Mouse (Mus musculus) CH12.LX (cell line): ENCODE data around the gene Ccdc155. TPM values are rescaled to one million over a fixed set of nuclear protein-coding genes. Genes with fewer than 3 reads are reported as not detected.

Source experiments
- DNase-seq: peaks from one replicate; pipeline ENCODE4 v3.0.0-alpha.2; 2013; ENCODE audit errors: extremely low read depth
- H3K27ac ChIP-seq: 2 replicates; pipeline ENCODE4 v1.5.1; 2012; ENCODE audit warnings: low read depth, mild to moderate bottlenecking, control low read depth, moderate library complexity; ENCODE audit not compliant: insufficient read depth
- H3K27me3 ChIP-seq: replicated peaks from 2 replicates; pipeline ENCODE3; 2012; ENCODE audit warnings: inconsistent platforms
- H3K36me3 ChIP-seq, 2 experiments: replicated peaks in 1 of 2; 2 replicates each; pipeline versions ENCODE3 to v1.6.1; 2012; ENCODE audit warnings: inconsistent platforms in 1 of 2, low read length in 1 of 2, mild to moderate bottlenecking in 1 of 2, mixed read lengths in 1 of 2, moderate library complexity in 1 of 2; ENCODE audit not compliant: control insufficient read depth in 1 of 2, insufficient read depth in 1 of 2
- H3K4me1 ChIP-seq, 2 experiments: 2 replicates each; pipeline ENCODE4 v1.6.1; 2012; ENCODE audit warnings: inconsistent platforms in 1 of 2, moderate library complexity in 1 of 2; ENCODE audit not compliant: insufficient read depth in 2 of 2, control insufficient read depth in 1 of 2
- H3K4me2 ChIP-seq: 2 replicates; pipeline ENCODE4 v1.6.1; 2012; ENCODE audit warnings: low read depth, mild to moderate bottlenecking, control low read depth; ENCODE audit not compliant: poor library complexity, insufficient read depth, severe bottlenecking
- H3K4me3 ChIP-seq, 3 experiments: fragments of 150-350 bp in 1 of 3; sonication (generic) in 1 of 3; replicated peaks in 1 of 3; 2 replicates each; pipeline versions ENCODE3 to v1.5.1; 2011 to 2012; ENCODE audit warnings: low read depth in 2 of 3, low read length in 2 of 3, mild to moderate bottlenecking in 2 of 3, moderate library complexity in 2 of 3, control low read depth in 1 of 3, improper control_type of control experiment in 1 of 3, inconsistent platforms in 1 of 3, mixed read lengths in 1 of 3; ENCODE audit not compliant: poor library complexity in 1 of 3
- H3K79me2 ChIP-seq: replicated peaks from 2 replicates; pipeline ENCODE4 v1.6.1; 2012; ENCODE audit warnings: mild to moderate bottlenecking, moderate library complexity; ENCODE audit not compliant: control insufficient read depth, poor library complexity, insufficient read depth, severe bottlenecking; ENCODE audit errors: extremely low read depth
- H3K9ac ChIP-seq: 2 replicates; pipeline ENCODE4 v1.6.1; 2012; ENCODE audit warnings: low read depth, mild to moderate bottlenecking, control low read depth, moderate library complexity; ENCODE audit not compliant: insufficient read depth
- H3K9me3 ChIP-seq: replicated peaks from 2 replicates; pipeline ENCODE3; 2012; ENCODE audit warnings: low read length, inconsistent platforms, mixed read lengths
- BHLHE40 ChIP-seq: IDR thresholded peaks from 2 replicates; pipeline ENCODE4 v1.6.1; 2011; ENCODE audit warnings: mild to moderate bottlenecking, low read depth, low read length, improper control_type of control experiment
- CHD2 ChIP-seq: IDR thresholded peaks from 2 replicates; pipeline ENCODE4 v1.6.1; 2011; ENCODE audit warnings: low read length, improper control_type of control experiment
- CTCF ChIP-seq, 2 experiments: IDR thresholded peaks in 1 of 2; conservative IDR thresholded peaks in 1 of 2; 2 replicates each; pipeline ENCODE4 v1.5.1; 2011 to 2012; ENCODE audit warnings: low read depth in 2 of 2, low read length in 2 of 2, improper control_type of control experiment in 1 of 2, inconsistent platforms in 1 of 2, mild to moderate bottlenecking in 1 of 2, moderate library complexity in 1 of 2
- ELF1 ChIP-seq: IDR thresholded peaks from 2 replicates; pipeline ENCODE4 v1.6.1; 2014; ENCODE audit warnings: low read depth, mild to moderate bottlenecking, inconsistent platforms, low read length, improper control_type of control experiment
- EP300 ChIP-seq: IDR thresholded peaks from 2 replicates; pipeline ENCODE4 v1.6.1; 2011; ENCODE audit warnings: low read length, improper control_type of control experiment
- ETS1 ChIP-seq: conservative IDR thresholded peaks from 2 replicates; pipeline ENCODE4 v1.6.1; 2012; ENCODE audit warnings: low read depth, mild to moderate bottlenecking, inconsistent platforms, low read length, improper control_type of control experiment, moderate library complexity
- GABPA ChIP-seq: IDR thresholded peaks from 2 replicates; pipeline ENCODE4 v1.6.1; 2012; ENCODE audit warnings: low read depth, low read length, improper control_type of control experiment, inconsistent platforms; ENCODE audit not compliant: insufficient replicate concordance
- HCFC1 ChIP-seq: IDR thresholded peaks from 2 replicates; pipeline ENCODE4 v1.6.1; 2012; ENCODE audit warnings: low read depth, mild to moderate bottlenecking, inconsistent platforms, low read length, improper control_type of control experiment
- JUN ChIP-seq: IDR thresholded peaks from 2 replicates; pipeline ENCODE4 v1.6.1; 2011; ENCODE audit warnings: low read depth, mild to moderate bottlenecking, low read length, improper control_type of control experiment, moderate library complexity; ENCODE audit not compliant: insufficient read depth
- KAT2A ChIP-seq: IDR thresholded peaks from 2 replicates; pipeline ENCODE4 v1.6.1; 2012; ENCODE audit warnings: low read length, improper control_type of control experiment, inconsistent platforms; ENCODE audit not compliant: insufficient replicate concordance
- MAX ChIP-seq: IDR thresholded peaks from 2 replicates; pipeline ENCODE4 v1.6.1; 2011; ENCODE audit warnings: low read length, improper control_type of control experiment
- MEF2A ChIP-seq: IDR thresholded peaks from 2 replicates; pipeline ENCODE4 v1.6.1; 2014; ENCODE audit warnings: low read depth, mild to moderate bottlenecking, inconsistent platforms, low read length, improper control_type of control experiment, borderline replicate concordance
- MXI1 ChIP-seq: IDR thresholded peaks from 2 replicates; pipeline ENCODE4 v1.6.1; 2011; ENCODE audit warnings: mild to moderate bottlenecking, low read depth, low read length, improper control_type of control experiment
- MYC ChIP-seq: IDR thresholded peaks from 2 replicates; pipeline ENCODE4 v1.6.1; 2011; ENCODE audit warnings: low read depth, mild to moderate bottlenecking, improper control_type of control experiment, low read length
- NELFE ChIP-seq: IDR thresholded peaks from 2 replicates; pipeline ENCODE4 v1.6.1; 2011; ENCODE audit warnings: low read depth, low read length, improper control_type of control experiment
- NRF1 ChIP-seq: IDR thresholded peaks from 2 replicates; pipeline ENCODE4 v1.6.1; 2014; ENCODE audit warnings: low read depth, mild to moderate bottlenecking, inconsistent platforms, low read length, improper control_type of control experiment, moderate library complexity
- PAX5 ChIP-seq: IDR thresholded peaks from 2 replicates; pipeline ENCODE4 v1.6.1; 2012; ENCODE audit warnings: low read length, inconsistent platforms, mixed read lengths
- POLR2A ChIP-seq: IDR thresholded peaks from 2 replicates; pipeline ENCODE4 v1.6.1; 2011; ENCODE audit warnings: low read depth, mild to moderate bottlenecking, improper control_type of control experiment, low read length
- POLR2AphosphoS2 ChIP-seq: IDR thresholded peaks from 2 replicates; pipeline ENCODE4 v1.6.1; 2011; ENCODE audit warnings: low read depth, low read length, improper control_type of control experiment
- RAD21 ChIP-seq: IDR thresholded peaks from 2 replicates; pipeline ENCODE4 v1.6.1; 2011; ENCODE audit warnings: low read depth, mild to moderate bottlenecking, low read length, improper control_type of control experiment, moderate library complexity
- RCOR1 ChIP-seq: conservative IDR thresholded peaks from 2 replicates; pipeline ENCODE4 v1.6.1; 2012; ENCODE audit warnings: low read depth, mild to moderate bottlenecking, inconsistent platforms, low read length, improper control_type of control experiment
- SIN3A ChIP-seq: IDR thresholded peaks from 2 replicates; pipeline ENCODE4 v1.6.1; 2012; ENCODE audit warnings: low read length, improper control_type of control experiment, inconsistent platforms
- TBP ChIP-seq: conservative IDR thresholded peaks from 2 replicates; pipeline ENCODE4 v1.6.1; 2011; ENCODE audit warnings: low read depth, low read length, improper control_type of control experiment
- TCF12 ChIP-seq: IDR thresholded peaks from 2 replicates; pipeline ENCODE4 v1.6.1; 2014; ENCODE audit warnings: low read depth, mild to moderate bottlenecking, inconsistent platforms, low read length, improper control_type of control experiment
- UBTF ChIP-seq: IDR thresholded peaks from 2 replicates; pipeline ENCODE4 v1.6.1; 2012; ENCODE audit warnings: low read depth, mild to moderate bottlenecking, inconsistent platforms, low read length, improper control_type of control experiment, moderate library complexity
- USF1 ChIP-seq: IDR thresholded peaks from 2 replicates; pipeline ENCODE4 v1.6.1; 2014; ENCODE audit warnings: low read depth, mild to moderate bottlenecking, inconsistent platforms, low read length, improper control_type of control experiment
- USF2 ChIP-seq: conservative IDR thresholded peaks from 2 replicates; pipeline ENCODE4 v1.6.1; 2011; ENCODE audit warnings: low read depth, low read length, improper control_type of control experiment
- ZC3H11A ChIP-seq: IDR thresholded peaks from 2 replicates; pipeline ENCODE4 v1.6.1; 2012; ENCODE audit warnings: low read depth, mild to moderate bottlenecking, inconsistent platforms, low read length, improper control_type of control experiment
- ZKSCAN1 ChIP-seq: IDR thresholded peaks from 2 replicates; pipeline ENCODE4 v1.6.1; 2012; ENCODE audit warnings: low read depth, inconsistent platforms, low read length, improper control_type of control experiment, borderline replicate concordance
- ZNF384 ChIP-seq: IDR thresholded peaks from 2 replicates; pipeline ENCODE4 v1.6.1; 2012; ENCODE audit warnings: low read depth, low read length, improper control_type of control experiment, inconsistent platforms
- dilution Hi-C: fragments of 300-500 bp; cut with MboI; formaldehyde crosslinking; loops from 2 replicates; pipeline ENCODE4 v1.14.3; 2020; ENCODE audit warnings: low sequenced_read_pairs; ENCODE audit not compliant: extremely low pct_unique_long_range_greater_than_20kb, extremely low pct_ligation_motif_present
- in situ Hi-C: fragments of 300-500 bp; cut with MboI; formaldehyde crosslinking; loops from 3 replicates; pipeline ENCODE4 v1.14.3; 2019; ENCODE audit warnings: low sequenced_read_pairs, low pct_ligation_motif_present, low pct_unique_long_range_greater_than_20kb, mixed read lengths
- polyA plus RNA-seq: library from polyadenylated mRNA; unstranded; fragments of >175 nt; gene quantifications from 2 replicates; pipeline ENCODE4 v1.2.1, GENCODE M21; 2012; ENCODE audit warnings: low read depth; ENCODE audit not compliant: insufficient read length
- total RNA-seq, 2 experiments: library from RNA; depleted of rRNA; stranded (reverse); fragments of 300-350 nt in 1 of 2; fragments of >200 nt in 1 of 2; gene quantifications; 2 replicates each; pipeline ENCODE4 v1.2.3; 2012 to 2014

Ccdc155 gene
- total and polyA plus RNA-seq, 3 experiments: not detected

DNA sequence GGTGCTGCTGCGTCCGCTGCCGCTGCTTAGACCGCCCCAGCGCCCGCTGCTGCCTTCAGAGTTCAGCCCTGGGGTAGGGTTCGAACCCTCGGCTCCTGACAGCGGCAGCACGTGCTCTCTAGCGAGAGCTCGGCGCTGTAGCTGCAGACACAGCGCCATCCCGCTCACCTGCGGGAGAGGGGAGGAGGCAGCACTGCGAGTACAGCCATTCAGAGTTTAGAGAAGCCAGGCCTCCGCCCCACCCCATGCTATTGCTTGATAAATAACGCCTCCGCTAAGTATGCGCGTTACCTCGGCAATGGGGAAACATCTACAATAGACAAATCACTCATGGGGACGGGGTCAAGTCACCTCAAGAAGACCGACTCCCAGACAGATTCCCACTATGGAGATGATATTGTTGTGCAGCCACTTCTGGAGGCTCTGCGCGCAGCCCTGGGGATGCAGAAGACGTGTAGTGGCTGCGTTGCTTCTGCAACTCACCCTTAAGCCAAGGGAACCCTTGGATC is 29.7 kb upstream of the Ccdc155 start:
- peaks cover 35 to 60% of the 10 kb centered on the region in 2 experiments for H3K36me3 ChIP-seq
- dilution Hi-C loops: no loop called here
- no peak for TF ChIP-seq NRF1
- TF ChIP-seq NELFE: no peak
- no peak for TF ChIP-seq ZC3H11A
- no peak for TF ChIP-seq CTCF (conservative IDR thresholded peaks at IDR 0.05 in 1 of 2, IDR thresholded peaks at IDR 0.05 in 1 of 2; ENCODE audit: low read depth in 2 of 2, low read length in 2 of 2)
- TF ChIP-seq BHLHE40: no peak
- no peak for TF ChIP-seq SIN3A
- no peak for TF ChIP-seq TBP
- TF ChIP-seq ZNF384: no peak
- no peak for TF ChIP-seq PAX5
- TF ChIP-seq JUN: no peak
- no peak for TF ChIP-seq POLR2A
- TF ChIP-seq USF2: no peak
- TF ChIP-seq GABPA: no peak
- no peak for TF ChIP-seq MYC
- no peak for TF ChIP-seq RAD21
- TF ChIP-seq USF1: no peak
- no peak for TF ChIP-seq MEF2A
- no peak for TF ChIP-seq ZKSCAN1
- no peak for TF ChIP-seq POLR2AphosphoS2
- no peak for TF ChIP-seq RCOR1
- TF ChIP-seq, all 38 proteins: peak for 0
- H3K4me3 ChIP-seq: peak overlapping the region in 1 of 3 experiments; percentile 57
- H3K79me2 ChIP-seq: peaks cover 2% of the 10 kb centered on the region; the same call in 1 of the 2 replicates
- peaks cover 24 to 63% of the 10 kb centered on the region in 2 experiments for H3K4me1 ChIP-seq
- H3K4me2 ChIP-seq: no peak overlapping the region
- peak; percentile 51 for DNase-seq
- H3K9me3 ChIP-seq: no peaks in the 10 kb centered on the region
- H3K27ac ChIP-seq: peak overlapping the region; percentile 39
- H3K27me3 ChIP-seq: no peaks in the 10 kb centered on the region
- no peak overlapping the region for H3K9ac ChIP-seq
- in situ Hi-C loops: no loop called here

- Histone ChIP-seq H3K9ac (no peak overlapping the region), H3K79me2 (peaks cover 2% of the 10 kb centered on the region; the same call in 1 of the 2 replicates), H3K36me3 (peaks cover 35 to 62% of the 10 kb centered on the region in 2 experiments), H3K4me3 (peak overlapping the region in 1 of 3 experiments; percentile 57), H3K4me1 (peaks cover 24 to 63% of the 10 kb centered on the region in 2 experiments), H3K27ac (peak overlapping the region; percentile 39), H3K27me3 (no peaks in the 10 kb centered on the region), H3K9me3 (no peaks in the 10 kb centered on the region), H3K4me2 (no peak overlapping the region)
- dilution Hi-C loops (no loop called here), in situ Hi-C loops (no loop called here)
- TF ChIP-seq MAX (peak; percentile 68), EP300 (peak; percentile 52; the same call in 1 of the 2 replicates), CHD2 (no peak), POLR2A (no peak; the same call in 1 of the 2 replicates), ETS1 (peak; percentile 45), KAT2A (0 out of 2 replicates have a peak, but pooled peaks have one; percentile 32), SIN3A (peak; percentile 61; the same call in 1 of the 2 replicates), UBTF (no peak), MXI1 (0 out of 2 replicates have a peak, but pooled peaks have one; percentile 34), ELF1 (peak; percentile 46; the same call in 1 of the 2 replicates), TCF12 (peak; percentile 50; the same call in 1 of the 2 replicates), HCFC1 (no peak), ZNF384 (peak; percentile 91), MYC (peak; percentile 63; the same call in 1 of the 2 replicates)
- DNase-seq: peak; percentile 81
Measured at GRCm38 (mm10) chr7:45233580-45234332, 29.1 kb upstream of the Ccdc155 start.
